Mouse (Mus musculus): ENCODE results near the gene Ssna1. TPM values are rescaled to one million over a fixed set of nuclear protein-coding genes. Genes with fewer than 3 reads are reported as not detected.

Gene Ssna1
- polyA plus RNA-seq, 2 experiments = 76.0 to 145 TPM

DNA sequence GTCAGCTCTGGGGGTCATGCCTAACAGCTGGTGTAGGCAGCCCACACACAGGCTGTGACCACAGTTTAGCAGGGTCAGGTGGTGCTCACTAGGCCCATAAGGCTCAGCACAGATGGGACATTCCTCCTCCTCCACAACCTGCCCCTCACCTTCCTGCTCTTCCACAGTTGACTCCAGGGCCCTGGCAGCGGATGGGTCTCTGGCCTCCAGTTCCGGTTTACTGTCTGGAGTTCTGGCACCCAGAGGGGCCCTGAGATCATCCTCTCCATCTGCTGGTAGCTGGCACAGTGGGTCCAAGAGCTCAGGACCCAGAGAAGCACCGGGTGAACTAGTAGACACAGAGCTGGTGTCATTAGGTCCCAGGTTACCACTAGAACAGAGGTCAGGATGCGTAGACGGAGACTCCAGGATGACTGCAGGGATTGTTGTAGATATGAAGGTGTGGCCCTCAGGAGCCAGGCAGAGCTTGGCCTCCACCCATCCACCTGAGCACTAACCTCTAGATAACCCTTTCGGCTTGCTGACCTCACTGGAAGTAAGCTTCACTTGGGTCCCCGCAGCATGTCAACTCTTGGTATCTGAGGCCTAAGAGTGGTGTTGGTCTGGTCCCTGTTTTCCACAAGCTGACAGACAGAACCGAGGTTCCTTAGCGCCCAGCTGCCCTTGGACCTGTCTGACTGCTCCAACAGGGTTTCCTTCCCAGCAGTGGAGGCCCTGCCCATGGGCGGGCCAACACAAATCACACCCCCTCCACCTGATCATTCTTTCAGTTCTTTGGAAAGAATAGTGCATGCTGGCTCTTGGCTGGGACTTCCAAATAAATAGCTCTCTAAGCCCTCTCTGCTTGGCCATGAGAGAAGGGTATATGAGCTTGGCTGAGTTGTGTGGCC is 25.8 kb downstream of the Ssna1 start, which contains the start of gene AL732309.1:
AL732309.1 (minus strand) TSS at position 681 of the 890 bp plus-strand sequence.
- ATAC-seq (ENCODE audit: insufficient read depth) (no peak), DNase-seq (ENCODE audit: low read depth in 3 of 3, low spot score in 3 of 3) (no peak)
- Histone ChIP-seq H3K27me3 (ENCODE audit: control insufficient read depth, insufficient read depth, low read length) (peaks cover 17% of the 10 kb centered on the region), H3K4me2 (ENCODE audit: low read depth) (no peak within 1 kb of the TSS), H3K27ac (no peak within 1 kb of the TSS), H3K4me1 (replicated peaks; ENCODE audit: control insufficient read depth in 2 of 2, insufficient read depth in 2 of 2, low read length in 1 of 2) (peaks cover 3% of the 10 kb centered on the region in 2 experiments; a peak in 3 of 4 replicates), H3K36me3 (replicated peaks; ENCODE audit: control insufficient read depth, insufficient read depth, low read depth) (peaks cover 4% of the 10 kb centered on the region; the same call in 1 of the 2 replicates), H3K4me3 (ENCODE audit: insufficient read depth in 1 of 2, low read depth in 2 of 2, low read length in 2 of 2) (no peak within 1 kb of the TSS), H3K9ac (replicated peaks) (no peak within 1 kb of the TSS), H3K9me3 (ENCODE audit: control insufficient read depth, low read length) (no peaks in the 10 kb centered on the region)
- TF ChIP-seq CTCF (IDR thresholded peaks at IDR 0.05; ENCODE audit: low read depth) (no peak), EP300 (IDR thresholded peaks at IDR 0.05; ENCODE audit: low read depth) (no peak)
- WGBS (ENCODE audit: insufficient replicate concordance) = 83% methylated on average over 10 of the region's 10 CpGs

DNA sequence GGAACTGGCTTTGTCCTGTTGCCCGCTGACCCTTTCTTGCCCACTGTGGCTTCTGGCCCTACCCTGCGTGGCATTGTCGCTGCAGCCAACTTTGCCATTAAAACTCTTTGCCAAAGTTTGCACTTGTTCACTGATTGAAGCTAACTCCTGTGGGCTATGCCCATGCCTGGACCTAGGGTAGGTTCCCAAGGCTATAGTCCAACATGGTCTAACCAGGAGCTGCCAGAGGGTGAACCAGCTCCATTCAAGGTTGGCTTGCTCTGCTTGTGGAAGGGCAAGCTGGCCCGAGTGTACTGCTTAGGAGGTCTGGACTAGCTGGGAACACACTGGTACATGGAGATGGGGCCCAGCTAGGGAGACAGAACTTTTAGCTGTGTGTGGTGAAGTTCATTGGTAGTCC is 28.1 kb downstream of the Ssna1 start:
- DNase-seq (ENCODE audit: low read depth in 3 of 3, low spot score in 3 of 3) (no peak), ATAC-seq (ENCODE audit: insufficient read depth) (no peak)
- H3K4me3 ChIP-seq (ENCODE audit: insufficient read depth in 1 of 2, low read depth in 2 of 2, low read length in 2 of 2) = no peak overlapping the region
- no peak overlapping the region for H3K9ac ChIP-seq (replicated peaks)
- H3K4me2 ChIP-seq (ENCODE audit: low read depth) = no peak overlapping the region
- H3K9me3 ChIP-seq (ENCODE audit: control insufficient read depth, low read length) = no peaks in the 10 kb centered on the region
- H3K27me3 ChIP-seq (ENCODE audit: control insufficient read depth, insufficient read depth, low read length) = peaks cover 22% of the 10 kb centered on the region
- H3K27ac ChIP-seq = no peak overlapping the region
- no peaks in the 10 kb centered on the region; the same call in 1 of the 2 replicates for H3K36me3 ChIP-seq (replicated peaks; ENCODE audit: control insufficient read depth, insufficient read depth, low read depth)
- H3K4me1 ChIP-seq (replicated peaks; ENCODE audit: control insufficient read depth in 2 of 2, insufficient read depth in 2 of 2, low read length in 1 of 2) = peaks cover 4 to 12% of the 10 kb centered on the region in 2 experiments
- TF ChIP-seq CTCF (IDR thresholded peaks at IDR 0.05; ENCODE audit: low read depth) = no peak
- no peak for TF ChIP-seq EP300 (IDR thresholded peaks at IDR 0.05; ENCODE audit: low read depth)
- 79% methylated on average over 4 of the region's 4 CpGs for WGBS (ENCODE audit: insufficient replicate concordance)

- no peaks in the 10 kb centered on the region for H3K36me3 ChIP-seq (replicated peaks; ENCODE audit: control insufficient read depth, insufficient read depth, low read depth)
- no peak for ATAC-seq (ENCODE audit: insufficient read depth)
- 67% methylated on average over 8 of the region's 8 CpGs for WGBS (ENCODE audit: insufficient replicate concordance)
- H3K4me3 ChIP-seq (ENCODE audit: insufficient read depth in 1 of 2, low read depth in 2 of 2, low read length in 2 of 2) = no peak overlapping the region
- H3K9ac ChIP-seq (replicated peaks) = no peak overlapping the region
- TF ChIP-seq EP300 (IDR thresholded peaks at IDR 0.05; ENCODE audit: low read depth) = no peak
- no peak for TF ChIP-seq CTCF (IDR thresholded peaks at IDR 0.05; ENCODE audit: low read depth)
- no peaks in the 10 kb centered on the region for H3K9me3 ChIP-seq (ENCODE audit: control insufficient read depth, low read length)
- H3K27ac ChIP-seq = no peak overlapping the region
- no peak for DNase-seq (ENCODE audit: low read depth in 3 of 3, low spot score in 3 of 3)
- peaks cover 4 to 12% of the 10 kb centered on the region in 2 experiments for H3K4me1 ChIP-seq (replicated peaks; ENCODE audit: control insufficient read depth in 2 of 2, insufficient read depth in 2 of 2, low read length in 1 of 2)
- peaks cover 22% of the 10 kb centered on the region for H3K27me3 ChIP-seq (ENCODE audit: control insufficient read depth, insufficient read depth, low read length)
- no peak overlapping the region for H3K4me2 ChIP-seq (ENCODE audit: low read depth)
These were observed 28.9 kb downstream of the Ssna1 start for GRCm38 (mm10) chr2:25243342-25243741.

DNA sequence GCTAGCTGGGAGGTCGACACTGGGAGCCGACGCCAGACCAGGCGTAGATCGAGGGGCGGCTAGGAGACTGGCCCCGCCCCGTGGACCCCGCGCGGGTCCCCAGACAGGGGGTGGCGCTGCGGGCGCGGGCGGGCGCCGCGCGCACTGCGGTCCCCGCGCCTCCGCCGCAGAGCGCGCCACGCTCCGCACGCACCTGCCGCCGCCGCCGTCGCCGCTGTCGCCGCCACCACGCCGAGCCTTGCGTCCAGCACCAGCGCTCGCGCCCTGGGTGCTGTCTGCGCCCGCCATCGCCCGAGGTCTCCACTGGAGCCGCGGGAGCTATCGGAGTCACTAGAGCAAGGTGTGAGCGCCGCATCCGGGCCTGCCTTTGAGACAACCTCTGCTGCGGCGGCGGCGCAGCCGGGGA is 30.1 kb downstream of the Ssna1 start, which contains the start of the genes Rnf208 and Cysrt1:
Rnf208 (plus strand) TSS at position 155 of the 406 bp plus-strand sequence.
Cysrt1 (minus strand) TSS at position 352 of the 406 bp plus-strand sequence.
- H3K27ac ChIP-seq = no peak within 1 kb of the TSS
- DNase-seq (ENCODE audit: low read depth in 3 of 3, low spot score in 3 of 3) (no peak), ATAC-seq (ENCODE audit: insufficient read depth) (no peak)
- no peaks in the 10 kb centered on the region for H3K36me3 ChIP-seq (replicated peaks; ENCODE audit: control insufficient read depth, insufficient read depth, low read depth)
- peak within 1 kb of the TSS; percentile 75 for H3K4me2 ChIP-seq (ENCODE audit: low read depth)
- WGBS (ENCODE audit: insufficient replicate concordance) = under 1% methylated on average over 59 of the region's 59 CpGs
- H3K9me3 ChIP-seq (ENCODE audit: control insufficient read depth, low read length) = no peaks in the 10 kb centered on the region
- TF ChIP-seq EP300 (IDR thresholded peaks at IDR 0.05; ENCODE audit: low read depth) = no peak
- H3K9ac ChIP-seq (replicated peaks) = no peak within 1 kb of the TSS; the same call in 1 of the 2 replicates
- peaks cover 22% of the 10 kb centered on the region for H3K27me3 ChIP-seq (ENCODE audit: control insufficient read depth, insufficient read depth, low read length)
- H3K4me1 ChIP-seq (replicated peaks; ENCODE audit: control insufficient read depth in 2 of 2, insufficient read depth in 2 of 2, low read length in 1 of 2) = peaks cover 4 to 12% of the 10 kb centered on the region in 2 experiments
- peak within 1 kb of the TSS; percentile 49 to 57 for H3K4me3 ChIP-seq (ENCODE audit: insufficient read depth in 1 of 2, low read depth in 2 of 2, low read length in 2 of 2)

- Histone ChIP-seq H3K27ac (no peak overlapping the region), H3K36me3 (replicated peaks; ENCODE audit: control insufficient read depth, insufficient read depth, low read depth) (no peaks in the 10 kb centered on the region), H3K4me1 (replicated peaks; ENCODE audit: control insufficient read depth in 2 of 2, insufficient read depth in 2 of 2, low read length in 1 of 2) (peaks cover 4 to 17% of the 10 kb centered on the region in 2 experiments), H3K9me3 (ENCODE audit: control insufficient read depth, low read length) (no peaks in the 10 kb centered on the region), H3K27me3 (ENCODE audit: control insufficient read depth, insufficient read depth, low read length) (peaks cover 22% of the 10 kb centered on the region), H3K9ac (replicated peaks) (no peak overlapping the region), H3K4me2 (ENCODE audit: low read depth) (peak overlapping the region; percentile 75), H3K4me3 (ENCODE audit: insufficient read depth in 1 of 2, low read depth in 2 of 2, low read length in 2 of 2) (peak overlapping the region; percentile 46 to 57; a peak in 3 of 4 replicates)
- peak; percentile 27; the same call in 1 of the 2 replicates for ATAC-seq (ENCODE audit: insufficient read depth)
- no peak for DNase-seq (ENCODE audit: low read depth in 3 of 3, low spot score in 3 of 3)
- TF ChIP-seq CTCF (IDR thresholded peaks at IDR 0.05; ENCODE audit: low read depth) = no peak
- no peak for TF ChIP-seq EP300 (IDR thresholded peaks at IDR 0.05; ENCODE audit: low read depth)
- WGBS (ENCODE audit: insufficient replicate concordance) = 13% methylated on average over 6 of the region's 6 CpGs
These were observed 30.8 kb downstream of the Ssna1 start for GRCm38 (mm10) chr2:25241438-25241775.

Data from liver, embryonic 14.5 days (tissue).